Mouse (Mus musculus) telencephalon, adult 2 months (tissue): ENCODE measurements around the gene Gm17190.
"Not testable (repeated sequence)": the region's sequence is repeated elsewhere in the genome, so short reads cannot be mapped to it uniquely, and the experiment has no call there.

ENCODE experiments used
- DNase-seq: peaks from one replicate; pipeline ENCODE4 v3.0.0-alpha.2; 2011; ENCODE audit warnings: low read depth, low spot score

The Gm17190 gene

DNA sequence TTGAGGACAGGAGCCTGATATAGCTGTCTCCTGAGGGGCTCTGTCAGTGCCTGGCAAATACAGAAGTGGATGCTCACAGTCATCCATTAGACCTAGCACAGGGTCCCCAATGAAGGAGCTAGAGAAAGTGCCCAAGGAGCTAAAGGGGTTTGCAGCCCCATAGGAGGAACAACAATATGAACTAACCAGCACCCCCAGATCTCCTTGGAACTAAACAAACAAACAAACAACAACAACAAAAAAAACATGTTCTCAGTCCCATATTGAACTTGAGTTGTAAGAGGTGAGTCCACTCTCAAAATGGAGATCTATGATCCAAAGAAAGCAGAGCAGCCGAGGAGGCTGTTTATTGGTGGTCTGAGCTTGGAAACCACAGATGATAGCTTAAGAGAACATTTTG, at the start of gene Gm17190:
Gene Gm17190 (plus strand): TSS at position 301 of the 400 bp plus-strand sequence.
- not testable (repeated sequence) for DNase-seq

DNA sequence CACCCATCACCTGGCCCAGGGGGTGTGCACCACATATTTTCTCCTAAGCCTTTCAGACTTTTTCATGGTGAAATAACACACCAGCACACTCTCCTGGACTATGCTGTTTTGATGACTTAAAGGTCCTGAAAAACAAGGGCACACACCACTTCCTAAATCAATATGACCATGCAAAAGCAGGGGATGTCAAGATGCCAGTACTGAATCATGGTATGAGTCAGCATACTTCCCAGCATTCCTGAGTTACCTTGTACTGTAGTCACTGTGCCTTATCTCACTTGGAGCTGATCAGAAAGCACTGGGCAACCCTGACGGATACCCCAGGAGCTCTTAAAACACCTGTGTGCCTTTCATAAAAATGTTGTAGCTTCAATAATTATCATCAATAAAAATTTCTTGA, 42.3 kb upstream of the Gm17190 start:
- no peak for DNase-seq

GRCm38 (mm10) chr13:96040275-96041042, 41.4 kb upstream of the Gm17190 start:
- no peak for DNase-seq

DNA sequence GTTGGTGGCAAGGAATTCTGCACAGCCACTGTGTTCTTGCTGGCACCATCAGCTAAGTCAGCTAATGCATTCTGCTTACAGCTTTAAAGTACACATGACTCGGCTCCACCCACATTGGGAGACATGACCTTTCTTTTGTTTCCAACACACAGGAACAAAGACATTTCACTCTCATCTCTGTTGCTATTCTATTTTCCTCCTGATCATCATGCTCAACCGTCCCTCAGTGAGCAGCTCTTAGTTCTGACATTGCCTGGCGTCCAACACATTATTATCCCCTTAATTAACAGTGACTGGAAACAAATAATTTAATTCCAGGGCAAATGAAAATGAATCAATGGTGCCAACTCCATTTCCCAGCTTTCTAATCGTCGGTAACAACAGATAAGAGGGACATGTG, 36.5 kb upstream of the Gm17190 start:
- no peak for DNase-seq

DNA sequence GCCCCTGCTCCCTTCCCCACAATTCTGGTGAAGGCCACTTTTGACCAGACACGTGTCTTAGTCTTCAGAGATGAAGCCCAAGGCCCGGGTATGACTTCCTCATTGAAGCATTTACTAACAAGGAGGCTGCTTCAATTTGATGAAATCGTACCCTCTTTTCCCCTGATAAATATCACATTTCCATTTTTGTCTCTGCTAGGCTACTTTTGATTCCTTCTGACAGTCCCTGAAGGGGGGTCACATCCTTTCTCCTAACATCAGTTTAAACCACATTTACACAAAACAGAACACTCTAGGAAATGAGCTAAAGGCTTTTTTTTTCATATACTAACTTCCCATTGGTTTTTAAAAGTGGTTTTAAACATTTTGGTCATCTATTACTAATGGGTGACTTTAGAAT, 29.1 kb upstream of the Gm17190 start:
- DNase-seq = no peak

DNA sequence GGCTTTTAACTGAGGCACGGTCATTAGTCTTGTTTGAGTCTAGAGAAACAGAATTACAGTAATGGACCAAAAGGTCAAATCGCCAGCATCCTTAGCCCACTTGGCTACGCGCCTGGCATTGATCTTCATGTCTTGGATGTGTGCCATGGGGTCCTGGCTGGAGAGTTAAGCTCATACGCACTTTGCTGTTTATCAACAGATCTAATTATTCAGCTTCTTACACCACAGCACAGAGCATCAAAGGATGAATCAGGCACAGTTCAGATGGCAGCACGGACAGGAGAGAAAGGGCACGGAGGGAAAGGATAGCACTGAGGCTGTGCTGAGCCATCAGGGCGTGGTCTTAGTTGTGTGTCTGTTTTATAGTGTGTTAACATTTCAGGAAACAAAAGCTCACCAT, 8.3 kb upstream of the Gm17190 start:
- no peak for DNase-seq

GRCm38 (mm10) chr13:96081276-96081675, 578 bp upstream of the Gm17190 start, which contains the start of gene Gm20075:
Gene Gm20075 (minus strand): TSS chr13:96081376.
- not testable (repeated sequence) for DNase-seq

DNA sequence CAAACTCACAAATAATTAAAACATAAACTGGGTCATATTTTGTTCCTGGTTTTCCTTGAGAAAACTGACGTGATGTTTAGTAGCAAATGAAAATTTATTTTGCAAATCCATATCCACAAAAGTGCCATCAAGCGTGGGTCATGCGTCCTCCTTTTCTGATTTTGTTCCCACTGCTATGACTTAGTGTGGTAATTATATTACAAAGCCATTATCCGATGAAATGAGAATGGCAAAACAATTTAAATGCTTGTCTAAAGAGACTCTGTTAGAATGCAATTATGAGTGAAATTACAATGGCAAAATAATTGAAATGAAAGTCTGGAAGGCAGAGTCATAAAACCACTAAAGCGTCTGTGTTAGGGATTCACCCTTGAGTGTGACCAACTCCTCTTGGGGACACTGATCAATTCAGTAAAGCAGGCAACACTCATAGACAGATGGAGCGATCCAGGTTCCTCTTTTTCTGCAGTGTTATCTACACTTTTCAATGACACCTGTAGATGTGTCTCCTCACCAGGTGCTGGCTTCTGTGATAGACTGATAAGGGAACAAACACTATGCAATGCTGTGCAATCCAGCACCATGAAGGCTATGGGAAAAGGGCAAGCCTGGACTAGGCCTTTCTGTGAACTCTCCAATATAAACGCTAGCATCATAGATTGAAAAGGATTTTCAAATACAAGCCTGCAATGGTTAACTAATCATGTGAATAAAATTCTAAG, 3.9 kb downstream of the Gm17190 start:
- no peak for DNase-seq

DNA sequence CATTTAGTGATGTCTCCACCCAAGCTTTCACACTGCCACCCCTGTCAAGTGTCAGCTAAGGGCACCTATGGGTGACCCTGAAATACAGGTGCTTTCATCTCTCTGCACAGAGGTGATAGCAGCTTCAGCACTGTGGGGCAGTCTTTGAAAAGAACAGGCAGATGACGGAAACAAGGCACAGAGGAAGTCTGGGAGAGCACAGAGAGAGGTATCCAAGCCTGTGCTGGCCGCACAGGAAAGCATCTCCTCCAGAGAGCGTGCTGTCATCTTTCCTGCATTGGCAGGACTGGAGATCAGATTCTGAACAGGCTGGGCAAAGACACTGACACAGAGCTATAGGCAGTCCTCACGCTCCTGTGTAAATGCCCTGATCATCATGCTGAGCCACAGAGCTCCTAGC, 9.1 kb downstream of the Gm17190 start:
- DNase-seq = no peak

GRCm38 (mm10) chr13:96106367-96106766, 24.5 kb downstream of the Gm17190 start:
- DNase-seq = no peak

- DNase-seq = no peak
These were observed 28.9 kb downstream of the Gm17190 start for GRCm38 (mm10) chr13:96110767-96111166.

- DNase-seq = no peak
These were observed 30.9 kb downstream of the Gm17190 start for GRCm38 (mm10) chr13:96112711-96113110.

GRCm38 (mm10) chr13:96125011-96125410, 43.2 kb downstream of the Gm17190 start:
- DNase-seq = no peak

DNA sequence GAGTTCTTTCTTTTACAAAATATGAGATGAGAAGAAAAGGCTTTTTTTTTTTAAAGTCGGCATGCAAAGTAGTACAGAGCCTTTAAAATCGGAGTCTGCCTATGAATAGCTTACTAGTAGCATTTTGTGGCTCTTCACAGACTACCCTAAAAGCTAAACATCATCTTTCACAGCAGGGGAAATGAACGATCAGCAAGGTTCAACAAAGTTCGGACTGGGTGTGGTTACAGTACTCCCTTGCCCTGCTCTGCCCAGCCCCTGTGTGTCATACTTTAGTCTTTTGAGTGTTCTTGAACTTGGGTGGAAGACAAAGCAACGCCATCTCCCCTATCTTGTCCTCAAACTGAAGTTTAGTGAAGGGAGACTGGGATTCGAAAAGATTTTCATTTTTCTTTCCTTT, 44.8 kb downstream of the Gm17190 start:
- DNase-seq = no peak

DNA sequence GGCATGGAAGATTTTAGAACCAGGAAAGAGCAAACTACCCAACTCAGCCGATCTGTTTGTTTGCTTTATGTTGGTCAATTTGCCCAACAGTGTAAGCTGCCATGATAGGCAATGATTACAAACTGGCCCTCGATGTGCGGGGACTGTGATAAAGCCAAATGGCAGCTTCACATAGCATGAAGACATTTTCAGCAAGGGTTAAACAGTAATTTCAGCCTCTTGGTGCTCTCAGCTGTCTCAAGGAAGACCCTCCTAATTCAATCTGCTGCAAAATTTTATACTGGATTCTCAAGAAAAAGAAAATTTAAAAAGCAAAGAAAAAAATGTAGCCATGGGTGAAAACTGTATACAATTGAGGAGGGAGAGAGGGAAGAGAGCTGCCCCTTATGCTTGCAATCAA, 47.2 kb downstream of the Gm17190 start:
- no peak for DNase-seq

GRCm38 (mm10) chr13:96131050-96131449, 49.2 kb downstream of the Gm17190 start:
- DNase-seq = peak; percentile 62

DNA sequence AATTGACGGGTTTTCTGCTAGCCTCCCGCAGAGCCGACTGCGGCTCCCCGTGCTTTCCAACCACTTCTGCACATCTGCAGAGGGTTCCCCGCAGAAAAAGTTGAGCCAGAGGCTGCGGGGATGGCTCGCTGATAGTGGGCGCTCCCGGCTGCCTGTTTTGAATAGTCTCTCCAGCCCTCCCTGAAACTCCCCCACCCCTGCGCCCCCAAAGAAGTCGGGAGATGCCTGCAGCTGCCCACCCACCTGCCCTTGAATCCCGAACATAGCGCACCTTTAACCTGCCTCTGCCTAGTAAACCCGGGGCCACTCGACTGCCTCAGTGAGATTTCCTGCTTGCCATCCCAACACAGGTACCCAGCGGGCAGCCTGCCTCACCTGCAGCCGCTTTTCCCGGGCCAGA, 50.1 kb downstream of the Gm17190 start:
- no peak for DNase-seq

- peak; percentile 49 for DNase-seq
These were observed 50.6 kb downstream of the Gm17190 start, which contains the start of gene Sv2c for GRCm38 (mm10) chr13:96132401-96132816. Gene Sv2c (minus strand): TSS chr13:96132577.
